Mouse (Mus musculus) kidney, adult 11 months (tissue): Measurements from ENCODE around the gene Carnmt1.

Experiments used
- DNase-seq: peaks from one replicate; pipeline ENCODE4 v3.0.0; 2022

The Carnmt1 gene

GRCm38 (mm10) chr19:18654984-18655383, 15.6 kb upstream of the Carnmt1 start:
- DNase-seq: no peak

GRCm38 (mm10) chr19:18655999-18656398, 14.6 kb upstream of the Carnmt1 start:
- no peak for DNase-seq

- no peak for DNase-seq
These were observed 12.1 kb upstream of the Carnmt1 start for GRCm38 (mm10) chr19:18658473-18658872.

- DNase-seq: no peak
These were observed 11.2 kb upstream of the Carnmt1 start for GRCm38 (mm10) chr19:18659349-18659748.

GRCm38 (mm10) chr19:18660466-18660865, 10.1 kb upstream of the Carnmt1 start:
- DNase-seq: no peak

- DNase-seq: no peak
These were observed 8.9 kb upstream of the Carnmt1 start for GRCm38 (mm10) chr19:18661683-18662082.

- DNase-seq: no peak
These were observed 6.7 kb upstream of the Carnmt1 start for GRCm38 (mm10) chr19:18663904-18664303.

GRCm38 (mm10) chr19:18666966-18667365, 3.6 kb upstream of the Carnmt1 start:
- DNase-seq: no peak

GRCm38 (mm10) chr19:18669551-18669950, 1.0 kb upstream of the Carnmt1 start:
- no peak for DNase-seq

- DNase-seq: no peak
These were observed 635 bp downstream of the Carnmt1 start for GRCm38 (mm10) chr19:18671056-18671741.

- no peak for DNase-seq
These were observed 1.9 kb downstream of the Carnmt1 start for GRCm38 (mm10) chr19:18672498-18672897.

GRCm38 (mm10) chr19:18673116-18673515, 2.6 kb downstream of the Carnmt1 start:
- DNase-seq: no peak

GRCm38 (mm10) chr19:18682142-18682541, 11.6 kb downstream of the Carnmt1 start:
- DNase-seq: no peak

- no peak for DNase-seq
These were observed 17.0 kb downstream of the Carnmt1 start for GRCm38 (mm10) chr19:18687556-18687955.

- no peak for DNase-seq
These were observed 21.6 kb downstream of the Carnmt1 start for GRCm38 (mm10) chr19:18692176-18692575.

- DNase-seq: no peak
These were observed 22.2 kb downstream of the Carnmt1 start for GRCm38 (mm10) chr19:18692768-18693167.

GRCm38 (mm10) chr19:18695116-18695515, 24.6 kb downstream of the Carnmt1 start:
- no peak for DNase-seq

GRCm38 (mm10) chr19:18695552-18695951, 25.0 kb downstream of the Carnmt1 start:
- no peak for DNase-seq

- no peak for DNase-seq
These were observed 37.5 kb downstream of the Carnmt1 start for GRCm38 (mm10) chr19:18708101-18708500.

GRCm38 (mm10) chr19:18710903-18711302, 40.3 kb downstream of the Carnmt1 start:
- DNase-seq: no peak

- DNase-seq: no peak
These were observed 41.0 kb downstream of the Carnmt1 start for GRCm38 (mm10) chr19:18711589-18711988.

GRCm38 (mm10) chr19:18712153-18712865, 41.7 kb downstream of the Carnmt1 start:
- no peak for DNase-seq

- DNase-seq: peak; percentile 97
These were observed 42.3 kb downstream of the Carnmt1 start, which contains the start of gene D030056L22Rik for GRCm38 (mm10) chr19:18712866-18713300. D030056L22Rik (plus strand) TSS chr19:18713193.

GRCm38 (mm10) chr19:18713357-18713756, 42.8 kb downstream of the Carnmt1 start:
- DNase-seq: peak; percentile 51
